Mouse (Mus musculus) forebrain, embryonic 15.5 days (tissue): Measurements from ENCODE around the gene Nip7. TPM values are rescaled to one million over a fixed set of nuclear protein-coding genes. Genes with fewer than 3 reads are reported as not detected.

Source experiments
- ATAC-seq: fragments of 200-750 bp; cut with Nextera tagmentation; replicated peaks from 2 replicates; pipeline ENCODE4 v1.8.0; 2017; ENCODE audit warnings: mild to moderate bottlenecking, moderate TSS enrichment, moderate library complexity
- H3K27ac ChIP-seq: fragments of 300-500 bp; sonication (generic); replicated peaks from 2 replicates; pipeline ENCODE4 v1.5.1; 2015; ENCODE audit warnings: mild to moderate bottlenecking, inconsistent platforms
- H3K27me3 ChIP-seq: fragments of 300-500 bp; sonication (generic); 2 replicates; pipeline ENCODE4 v1.6.1; 2015; ENCODE audit warnings: inconsistent platforms
- H3K36me3 ChIP-seq: fragments of 300-500 bp; sonication (generic); 2 replicates; pipeline ENCODE4 v1.6.1; 2015; ENCODE audit warnings: mild to moderate bottlenecking, inconsistent platforms
- H3K4me1 ChIP-seq: fragments of 300-500 bp; sonication (generic); 2 replicates; pipeline ENCODE4 v1.6.1; 2015; ENCODE audit warnings: inconsistent platforms
- H3K4me2 ChIP-seq: fragments of 300-500 bp; sonication (generic); replicated peaks from 2 replicates; pipeline ENCODE4 v1.6.1; 2015; ENCODE audit warnings: mild to moderate bottlenecking, inconsistent platforms
- H3K4me3 ChIP-seq: fragments of 300-500 bp; sonication (generic); 2 replicates; pipeline ENCODE4 v1.5.1; 2015; ENCODE audit warnings: mild to moderate bottlenecking, inconsistent platforms
- H3K9ac ChIP-seq: fragments of 300-500 bp; sonication (generic); replicated peaks from 2 replicates; pipeline ENCODE4 v1.6.1; 2015; ENCODE audit warnings: mild to moderate bottlenecking, inconsistent platforms
- H3K9me3 ChIP-seq: fragments of 300-500 bp; sonication (generic); 2 replicates; pipeline ENCODE4 v1.6.1; 2016; ENCODE audit warnings: inconsistent platforms
- WGBS: fragments of 180-500 bp; shearing (Covaris S2); methylation state at CpG from one replicate; pipeline ENCODE4 v1.1.7; 2015; ENCODE audit warnings: mixed read lengths; 5-methylcytosine and 5-hydroxymethylcytosine counted together
- polyA plus RNA-seq: library from polyadenylated mRNA; unstranded; fragments of >200 nt; fragmentation: Nextera tagmentation; extraction: Ambion mirVana; gene quantifications from 2 replicates; pipeline ENCODE4 v1.2.1, GENCODE M21; 2015

Gene Nip7
- polyA plus RNA-seq, 1 experiment from 2014 or later: 81.0 TPM

DNA sequence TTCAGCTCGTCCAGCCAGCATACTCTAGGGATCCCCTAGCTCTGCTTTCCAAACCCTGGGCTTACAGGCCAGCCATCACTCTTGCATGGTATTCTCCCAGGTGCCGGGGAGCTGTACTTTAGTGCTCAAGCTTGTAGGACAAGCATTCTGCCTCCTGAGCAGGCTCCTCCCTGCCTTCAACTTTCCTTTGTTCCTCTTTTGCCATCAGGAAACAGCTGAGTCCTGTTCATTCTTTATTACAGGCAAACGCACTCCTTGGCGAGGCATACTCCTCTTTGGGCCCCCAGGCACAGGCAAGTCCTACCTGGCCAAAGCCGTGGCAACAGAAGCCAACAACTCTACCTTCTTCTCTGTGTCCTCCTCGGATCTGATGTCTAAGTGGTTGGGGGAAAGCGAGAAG, 16.0 kb upstream of the Nip7 start:
- Histone ChIP-seq H3K27me3 (no peaks in the 10 kb centered on the region), H3K36me3 (peaks cover 78% of the 10 kb centered on the region), H3K4me3 (no peak overlapping the region), H3K27ac (no peak overlapping the region), H3K4me2 (no peak overlapping the region), H3K9ac (no peak overlapping the region), H3K4me1 (no peaks in the 10 kb centered on the region), H3K9me3 (no peaks in the 10 kb centered on the region)
- 87% methylated on average over 7 of the region's 7 CpGs for whole genome bisulfite sequencing
- no peak for ATAC-seq

DNA sequence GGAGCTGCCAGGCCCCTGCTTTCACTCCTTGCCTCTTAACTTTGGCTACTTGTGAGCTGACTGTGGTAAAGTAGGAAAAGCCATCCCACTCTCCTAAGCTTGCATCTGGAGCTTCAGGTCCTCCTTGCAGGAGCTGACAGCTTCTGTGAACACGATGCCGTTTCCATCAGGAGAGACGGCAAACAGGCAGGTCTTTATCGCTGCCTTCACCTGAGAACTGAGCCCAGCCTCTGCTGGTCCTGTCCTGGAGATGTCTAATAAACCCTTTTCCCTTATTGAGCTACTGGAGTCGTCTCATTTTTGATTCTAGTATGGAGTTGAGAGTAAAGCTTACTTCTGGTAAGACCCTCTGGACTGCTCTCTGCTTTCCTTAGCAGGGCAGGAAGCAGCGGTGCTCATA, 11.2 kb upstream of the Nip7 start:
- Histone ChIP-seq H3K27ac (no peak overlapping the region), H3K9me3 (no peaks in the 10 kb centered on the region), H3K4me1 (peaks cover 21% of the 10 kb centered on the region), H3K27me3 (no peaks in the 10 kb centered on the region), H3K4me2 (no peak overlapping the region), H3K36me3 (peaks cover 77% of the 10 kb centered on the region), H3K4me3 (no peak overlapping the region), H3K9ac (no peak overlapping the region)
- ATAC-seq: no peak
- WGBS: 91% methylated on average over 6 of the region's 6 CpGs

DNA sequence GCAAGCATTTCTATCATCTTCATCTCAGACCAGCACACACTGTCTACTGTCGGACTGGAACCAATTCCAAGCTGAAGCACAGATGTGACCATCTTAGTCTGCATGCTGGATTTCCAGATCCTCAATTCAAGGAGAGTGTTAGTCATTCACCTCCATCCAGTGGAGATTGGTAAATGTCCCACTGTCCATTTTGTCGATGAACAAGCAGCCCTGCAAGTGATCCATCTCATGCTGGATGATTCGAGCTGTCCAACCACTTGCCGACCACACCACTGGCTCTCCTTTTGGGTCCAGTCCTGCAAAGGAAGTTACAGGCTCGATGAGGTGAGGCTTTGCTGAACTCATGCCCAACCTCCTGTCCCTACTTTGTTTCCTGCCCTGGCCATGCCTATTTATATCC, 9.7 kb upstream of the Nip7 start:
- Histone ChIP-seq H3K27ac (no peak overlapping the region), H3K27me3 (no peaks in the 10 kb centered on the region), H3K4me2 (no peak overlapping the region), H3K9me3 (no peaks in the 10 kb centered on the region), H3K4me3 (no peak overlapping the region), H3K36me3 (peaks cover 79% of the 10 kb centered on the region), H3K9ac (no peak overlapping the region), H3K4me1 (peaks cover 21% of the 10 kb centered on the region)
- 90% methylated on average over 5 of the region's 5 CpGs for WGBS
- no peak for ATAC-seq

DNA sequence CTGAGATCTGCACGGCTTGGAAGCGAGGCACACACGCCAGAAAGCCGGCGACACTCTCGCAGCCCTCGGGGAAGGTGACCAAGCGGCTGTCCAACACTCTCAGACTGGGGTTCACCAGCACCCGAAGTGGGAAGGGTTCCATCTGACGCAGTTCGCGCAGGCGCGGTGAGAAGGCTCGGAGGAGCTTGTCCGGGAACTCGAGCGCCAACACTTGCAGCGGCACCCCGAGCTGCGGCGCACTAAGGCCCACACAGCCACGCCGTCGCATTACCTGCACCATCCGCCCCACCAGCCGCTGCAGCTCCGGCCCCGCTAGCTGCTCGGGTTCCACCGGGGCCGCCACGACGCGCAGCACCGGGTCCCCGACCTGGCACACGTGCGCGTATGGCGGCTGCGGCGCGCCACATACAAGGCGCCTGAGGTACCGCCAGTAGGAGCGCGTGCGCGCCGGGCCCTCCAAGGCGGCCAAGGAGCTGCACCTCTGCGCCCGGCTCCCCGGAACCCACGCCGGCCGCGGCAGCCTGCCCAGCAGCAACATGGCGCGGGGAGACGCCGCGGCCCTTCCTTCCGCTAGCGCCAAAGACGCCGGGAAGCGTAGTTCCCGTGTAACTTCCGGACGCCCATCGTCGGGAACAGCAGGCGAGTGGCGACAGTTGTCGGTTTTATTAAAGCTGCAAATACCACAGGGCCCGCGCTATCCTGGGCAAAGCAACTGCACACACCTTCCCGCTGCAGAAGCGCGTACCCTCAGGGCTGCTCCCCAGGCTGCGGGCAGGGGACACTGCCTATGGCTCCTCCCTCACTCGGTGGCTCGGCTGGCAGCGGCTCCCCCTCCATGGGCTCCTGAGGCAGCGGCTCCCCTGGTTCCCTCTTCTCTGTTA, 8.4 kb upstream of the Nip7 start, which contains the start of gene Pdf:
Gene Pdf (minus strand): TSS at position 554 of the 881 bp plus-strand sequence.
- peak within 1 kb of the TSS; percentile 91 for H3K27ac ChIP-seq
- H3K36me3 ChIP-seq: peaks cover 79% of the 10 kb centered on the region

DNA sequence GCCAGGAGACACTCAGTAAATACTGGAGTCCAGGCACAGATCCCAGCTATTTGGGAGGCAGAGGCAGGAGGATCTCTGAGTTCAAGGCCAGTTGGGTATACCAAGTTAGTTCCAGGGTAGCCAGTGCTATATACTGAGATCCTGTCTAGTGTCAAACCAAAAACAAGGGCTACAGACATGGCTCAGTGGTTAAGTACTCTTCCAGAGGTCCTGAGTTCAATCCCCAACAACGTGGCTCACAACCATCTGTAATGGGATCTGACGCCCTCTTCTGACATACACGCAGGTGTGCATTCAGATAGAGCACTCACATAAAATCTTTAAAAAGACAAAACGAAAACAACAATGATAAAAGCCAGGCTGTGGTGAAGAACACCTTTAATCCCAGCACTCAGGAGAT, 7.2 kb upstream of the Nip7 start:
- ATAC-seq: no peak
- peaks cover 75% of the 10 kb centered on the region for H3K36me3 ChIP-seq
- H3K27ac ChIP-seq: no peak overlapping the region
- H3K4me3 ChIP-seq: peak overlapping the region; percentile 90
- H3K4me1 ChIP-seq: peaks cover 21% of the 10 kb centered on the region
- H3K27me3 ChIP-seq: no peaks in the 10 kb centered on the region
- 96% methylated on average over 4 of the region's 4 CpGs for WGBS
- H3K4me2 ChIP-seq: peak overlapping the region; percentile 88; the same call in 1 of the 2 replicates
- H3K9me3 ChIP-seq: no peaks in the 10 kb centered on the region
- H3K9ac ChIP-seq: no peak overlapping the region

More for the DNA sequence above, 8.4 kb upstream of the Nip7 start, which contains the start of gene Pdf:
- peak; percentile 91 for ATAC-seq
- H3K9ac ChIP-seq: peak within 1 kb of the TSS; percentile 84
- H3K4me1 ChIP-seq: peaks cover 21% of the 10 kb centered on the region
- H3K4me2 ChIP-seq: peak within 1 kb of the TSS; percentile 88
- WGBS: under 1% methylated on average over 86 of the region's 87 CpGs
- H3K4me3 ChIP-seq: peak within 1 kb of the TSS; percentile 90
- H3K27me3 ChIP-seq: no peaks in the 10 kb centered on the region
- no peaks in the 10 kb centered on the region for H3K9me3 ChIP-seq

DNA sequence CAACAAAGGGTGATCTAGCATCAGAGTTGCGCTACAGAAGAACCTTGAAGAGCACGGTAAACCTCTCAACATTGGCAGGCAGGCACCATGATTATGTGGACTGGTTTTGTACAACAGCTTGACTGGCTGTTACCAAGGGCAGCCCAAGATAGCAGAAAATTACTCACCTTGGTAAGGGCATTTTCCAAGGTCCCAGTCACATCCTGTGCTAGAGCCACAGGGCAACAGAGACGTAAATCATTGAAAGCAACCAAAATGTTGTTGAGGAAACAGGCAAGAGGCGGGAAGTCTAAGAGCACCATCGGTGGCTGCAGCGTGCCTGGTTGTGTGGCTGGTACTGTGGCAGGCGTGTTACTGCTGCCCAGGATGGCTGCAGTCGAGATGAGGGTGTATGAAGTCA, 4.6 kb upstream of the Nip7 start:
- peaks cover 36% of the 10 kb centered on the region for H3K4me1 ChIP-seq
- no peak for ATAC-seq
- peaks cover 51% of the 10 kb centered on the region for H3K36me3 ChIP-seq
- no peaks in the 10 kb centered on the region for H3K9me3 ChIP-seq
- no peaks in the 10 kb centered on the region for H3K27me3 ChIP-seq
- H3K4me3 ChIP-seq: no peak overlapping the region
- H3K9ac ChIP-seq: no peak overlapping the region
- no peak overlapping the region for H3K4me2 ChIP-seq
- H3K27ac ChIP-seq: no peak overlapping the region
- WGBS: 97% methylated on average over 8 of the region's 8 CpGs

DNA sequence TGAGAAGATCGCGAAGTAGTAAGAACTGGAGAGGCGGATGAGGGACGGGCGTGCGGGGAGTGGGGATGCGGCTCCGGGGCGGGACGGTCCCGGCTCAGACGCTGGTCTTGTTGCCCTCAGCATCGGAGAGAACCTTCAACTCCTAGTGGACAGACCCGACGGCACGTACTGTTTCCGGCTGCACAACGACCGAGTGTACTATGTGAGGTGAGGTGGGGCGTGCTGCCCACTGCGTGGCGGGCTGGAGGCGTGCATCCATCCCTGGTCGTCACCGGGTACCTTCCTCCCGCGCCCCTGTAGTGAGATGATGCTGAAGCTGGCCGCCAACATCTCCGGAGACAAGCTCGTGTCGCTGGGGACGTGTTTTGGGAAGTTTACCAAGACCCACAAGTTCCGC, 294 bp downstream of the Nip7 start:
- H3K27me3 ChIP-seq: no peaks in the 10 kb centered on the region
- peak overlapping the region; percentile 77 for H3K9ac ChIP-seq
- peak overlapping the region; percentile 91 for H3K4me3 ChIP-seq
- H3K4me1 ChIP-seq: peaks cover 30% of the 10 kb centered on the region
- H3K27ac ChIP-seq: peak overlapping the region; percentile 32; the same call in 1 of the 2 replicates
- peak; percentile 76; the same call in 1 of the 2 replicates for ATAC-seq
- no peaks in the 10 kb centered on the region for H3K9me3 ChIP-seq
- H3K36me3 ChIP-seq: peaks cover 43% of the 10 kb centered on the region
- H3K4me2 ChIP-seq: peak overlapping the region; percentile 84
- WGBS: under 1% methylated on average over 33 of the region's 33 CpGs

DNA sequence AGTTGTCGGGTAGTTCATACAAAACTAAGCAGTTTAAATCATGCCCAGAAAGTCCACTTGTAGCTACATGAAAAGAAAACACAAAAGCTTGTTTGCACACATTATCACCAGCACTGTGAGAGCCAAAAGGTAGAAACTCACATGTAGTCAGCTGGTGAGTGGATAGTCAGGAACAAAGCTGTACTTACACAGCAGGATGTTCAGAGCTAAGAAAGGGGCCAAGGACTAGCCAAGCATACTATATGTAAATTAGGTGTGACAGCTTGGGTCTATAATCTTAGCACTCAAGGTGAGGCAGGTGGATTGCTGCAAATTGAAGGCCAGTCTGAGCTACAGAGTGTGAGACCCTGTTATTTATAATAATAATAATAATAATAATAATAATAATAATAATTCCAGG, 5.9 kb downstream of the Nip7 start:
- no peak overlapping the region for H3K4me2 ChIP-seq
- 93% methylated on average over 1 of the region's 1 CpGs for WGBS
- H3K27me3 ChIP-seq: no peaks in the 10 kb centered on the region
- H3K36me3 ChIP-seq: peaks cover 20% of the 10 kb centered on the region
- ATAC-seq: no peak
- H3K27ac ChIP-seq: no peak overlapping the region
- H3K4me3 ChIP-seq: no peak overlapping the region
- no peak overlapping the region for H3K9ac ChIP-seq
- no peaks in the 10 kb centered on the region for H3K9me3 ChIP-seq
- peaks cover 10% of the 10 kb centered on the region for H3K4me1 ChIP-seq

DNA sequence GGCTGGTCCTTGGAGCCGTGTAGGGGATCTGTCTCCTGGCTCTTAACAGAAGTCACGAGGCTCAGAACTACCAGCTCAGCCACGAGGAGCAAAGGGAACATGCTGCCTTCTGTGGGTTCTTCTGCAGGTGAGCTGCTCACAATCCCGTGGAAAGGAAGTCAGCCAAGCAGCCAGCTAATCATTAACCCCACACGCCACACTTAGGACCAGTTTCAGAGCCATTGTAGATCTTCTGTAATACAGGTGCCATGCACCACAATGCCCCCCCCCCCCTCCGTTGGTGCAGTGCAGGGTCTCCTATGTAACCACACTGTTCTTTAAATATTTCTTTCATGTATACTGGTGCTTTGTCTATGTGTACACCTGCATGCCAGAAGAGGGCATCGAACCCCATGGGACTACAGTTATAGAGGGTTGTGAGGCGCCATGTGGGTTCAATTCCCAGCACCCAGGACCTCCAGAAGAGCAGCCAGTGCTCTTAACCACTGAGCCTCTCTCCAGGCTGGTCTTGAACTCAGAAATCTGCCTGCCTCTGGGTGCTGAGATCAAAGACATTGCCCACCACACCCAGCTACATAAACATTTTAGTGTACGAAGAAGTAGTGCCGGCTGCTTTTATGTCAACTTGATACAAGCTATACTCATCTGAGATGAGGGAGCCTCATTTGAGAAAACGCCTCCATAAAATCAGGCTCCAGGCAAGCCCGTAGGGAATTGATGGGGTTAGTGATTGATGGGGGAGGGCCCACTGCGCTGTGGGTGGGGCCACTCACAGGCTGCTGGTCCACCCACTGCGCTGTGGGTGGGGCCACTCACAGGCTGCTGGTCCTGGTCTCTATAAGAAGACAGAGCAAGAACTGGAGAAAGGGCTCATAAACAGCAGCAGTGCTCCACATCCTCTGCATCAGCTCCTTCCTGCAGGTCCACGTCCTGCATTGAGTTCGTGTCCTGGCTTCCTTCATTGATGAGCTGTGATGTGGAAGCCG, 9.1 kb downstream of the Nip7 start, which contains the start of gene Tmed6:
Gene Tmed6 (minus strand): TSS at position 134 of the 986 bp plus-strand sequence.
- ATAC-seq: no peak
- Histone ChIP-seq H3K36me3 (peaks cover 18% of the 10 kb centered on the region), H3K4me2 (no peak within 1 kb of the TSS), H3K4me3 (no peak within 1 kb of the TSS), H3K9ac (no peak within 1 kb of the TSS), H3K4me1 (no peaks in the 10 kb centered on the region), H3K27ac (no peak within 1 kb of the TSS), H3K9me3 (no peaks in the 10 kb centered on the region), H3K27me3 (no peaks in the 10 kb centered on the region)
- WGBS: 68% methylated on average over 17 of the region's 17 CpGs

DNA sequence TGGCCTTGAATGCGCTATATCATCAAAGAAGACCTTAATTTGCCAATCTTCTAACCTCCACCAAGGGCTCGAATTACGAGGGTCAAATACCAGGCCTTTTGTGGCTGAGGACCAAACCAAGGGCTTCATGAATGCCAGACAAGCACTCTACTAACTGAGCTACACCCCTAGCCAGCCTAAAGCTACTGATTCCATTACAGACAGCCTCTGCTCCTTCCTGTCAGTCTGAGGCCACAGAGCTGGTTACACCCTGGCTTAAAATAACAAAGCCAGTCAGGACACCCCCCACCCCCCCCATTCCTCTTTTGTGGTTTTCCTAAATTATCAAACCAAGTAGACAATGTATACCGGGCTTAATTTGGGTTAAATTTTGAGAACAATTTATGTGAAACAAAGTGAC, 17.0 kb downstream of the Nip7 start:
- no peak overlapping the region for H3K4me3 ChIP-seq
- H3K27ac ChIP-seq: no peak overlapping the region
- H3K9me3 ChIP-seq: no peaks in the 10 kb centered on the region
- ATAC-seq: no peak
- H3K9ac ChIP-seq: no peak overlapping the region
- no peaks in the 10 kb centered on the region for H3K27me3 ChIP-seq
- no peaks in the 10 kb centered on the region for H3K4me1 ChIP-seq
- whole genome bisulfite sequencing: 83% methylated on average over 4 of the region's 4 CpGs
- no peak overlapping the region for H3K4me2 ChIP-seq
- H3K36me3 ChIP-seq: peaks cover 75% of the 10 kb centered on the region

DNA sequence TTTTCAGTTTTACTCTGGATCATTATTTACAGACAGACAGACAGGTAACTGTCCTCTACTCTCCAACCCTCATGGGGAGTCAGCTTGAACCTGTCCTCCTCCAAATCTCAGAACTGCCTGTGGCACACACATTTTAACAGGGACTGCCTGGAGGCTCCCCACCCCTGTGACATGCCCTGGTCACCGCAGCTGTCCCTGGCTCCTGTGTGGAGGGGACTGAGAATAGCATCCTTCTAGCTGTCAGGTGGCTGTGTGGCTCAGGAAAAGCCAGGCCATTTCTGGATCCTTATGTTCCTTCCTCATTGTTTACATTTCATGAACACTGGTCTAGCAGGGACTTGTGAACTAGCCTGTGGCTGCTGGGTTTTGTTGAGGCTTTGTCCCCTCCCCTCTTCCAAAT, 17.5 kb downstream of the Nip7 start:
- no peaks in the 10 kb centered on the region for H3K27me3 ChIP-seq
- H3K9ac ChIP-seq: no peak overlapping the region
- no peaks in the 10 kb centered on the region for H3K4me1 ChIP-seq
- ATAC-seq: no peak
- no peak overlapping the region for H3K4me3 ChIP-seq
- WGBS: 83% methylated on average over 1 of the region's 1 CpGs
- H3K27ac ChIP-seq: no peak overlapping the region
- H3K36me3 ChIP-seq: peaks cover 78% of the 10 kb centered on the region
- no peak overlapping the region for H3K4me2 ChIP-seq
- no peaks in the 10 kb centered on the region for H3K9me3 ChIP-seq
